Comparison of ENCODE assay signal across 37 mouse cellular contexts in the genomic region with DNA sequence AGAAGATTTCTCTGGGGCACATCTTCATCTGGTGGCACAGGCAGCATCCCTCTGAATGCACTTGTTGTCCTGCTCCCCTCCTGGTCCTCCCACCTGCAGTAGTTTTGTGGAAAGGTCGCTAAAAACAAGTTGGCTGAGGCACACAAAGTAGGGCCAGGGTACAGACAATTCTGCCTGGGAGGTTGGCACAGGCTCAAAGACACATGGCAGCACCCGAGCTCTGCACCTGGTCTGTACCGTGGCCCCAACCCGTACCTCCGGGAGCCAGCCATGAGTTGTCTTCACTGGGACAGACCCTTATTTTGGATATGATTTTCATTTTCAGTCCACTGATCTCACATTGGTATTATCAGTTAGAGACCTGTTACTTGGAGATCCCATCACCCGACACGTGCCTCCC. TPM values are rescaled to one million over a fixed set of nuclear protein-coding genes. Genes with fewer than 3 reads are reported as not detected.
"Had no signal": no experiment of that assay in that cellular context is flagged by ENCODE, and none has a peak within 500 bp of the region (broad histone marks: within the 10 kb centered on the region; RNA-seq: fewer than 3 reads in every experiment).

No protein-coding gene starts in this region.

- H3K4me3 ChIP-seq: left cerebral cortex, adult 2 months; limb, embryonic 10.5 days; limb, embryonic 12.5 days; limb, embryonic 13.5 days; limb, embryonic 15.5 days; liver, embryonic 12.5 days; liver, embryonic 13.5 days; liver, embryonic 15.5 days; lung, embryonic 15.5 days; megakaryocyte, embryonic 14.5 days; midbrain, embryonic 10.5 days; midbrain, embryonic 12.5 days; midbrain, embryonic 13.5 days; midbrain, embryonic 15.5 days; myocyte; neural tube, embryonic 12.5 days had no signal

- H3K36me3 ChIP-seq: limb, embryonic 10.5 days; limb, embryonic 12.5 days; limb, embryonic 13.5 days; limb, embryonic 15.5 days; liver, embryonic 12.5 days; liver, embryonic 13.5 days; liver, embryonic 15.5 days; lung, embryonic 15.5 days; midbrain, embryonic 10.5 days; midbrain, embryonic 12.5 days; midbrain, embryonic 13.5 days; midbrain, embryonic 15.5 days; neural tube, embryonic 12.5 days had no signal

- DNase-seq: left cerebral cortex, postnatal 4 days; liver; liver, embryonic 13.5 days; liver, postnatal 0 days; lung, adult 18-20 months; lung, adult 2 months; lung, embryonic 14.5 days; lung, postnatal 10 days; lung, postnatal 14 days; lung, postnatal 36 days; lung, postnatal 4 days; midbrain, embryonic 14.5 days had no signal

- ATAC-seq: liver, embryonic 12.5 days; liver, postnatal 0 days; lung, postnatal 0 days; midbrain, embryonic 13.5 days; midbrain, embryonic 15.5 days; midbrain, embryonic 16.5 days had no signal

- H3K9ac ChIP-seq: limb, embryonic 12.5 days; limb, embryonic 13.5 days; limb, embryonic 15.5 days; liver, embryonic 12.5 days; liver, embryonic 13.5 days; liver, embryonic 14.5 days; liver, embryonic 15.5 days; liver, postnatal 0 days; lung, embryonic 14.5 days; lung, embryonic 15.5 days; midbrain, embryonic 12.5 days; midbrain, embryonic 13.5 days; midbrain, embryonic 15.5 days; neural tube, embryonic 12.5 days had no signal

- H3K4me1 ChIP-seq: liver, embryonic 13.5 days had no signal

- H3K27ac ChIP-seq: left cerebral cortex, adult 2 months; limb, embryonic 10.5 days; limb, embryonic 12.5 days; limb, embryonic 13.5 days; limb, embryonic 15.5 days; liver, embryonic 12.5 days; liver, embryonic 13.5 days; liver, embryonic 14.5 days; liver, embryonic 15.5 days; lung, embryonic 15.5 days; macrophage; midbrain, embryonic 10.5 days; midbrain, embryonic 12.5 days; midbrain, embryonic 13.5 days; midbrain, embryonic 15.5 days; neural tube, embryonic 12.5 days had no signal

- H3K9me3 ChIP-seq: limb, embryonic 10.5 days; limb, embryonic 13.5 days; limb, embryonic 15.5 days; liver, embryonic 13.5 days; liver, embryonic 15.5 days; lung, embryonic 15.5 days; midbrain, embryonic 10.5 days; midbrain, embryonic 13.5 days; midbrain, embryonic 15.5 days had no signal

- H3K4me2 ChIP-seq: limb, embryonic 12.5 days; limb, embryonic 13.5 days; limb, embryonic 15.5 days; liver, embryonic 11.5 days; liver, embryonic 12.5 days; liver, embryonic 13.5 days; liver, embryonic 15.5 days; lung, embryonic 14.5 days; lung, embryonic 15.5 days; midbrain, embryonic 12.5 days; midbrain, embryonic 13.5 days; midbrain, embryonic 15.5 days; neural tube, embryonic 12.5 days had no signal

RNA-seq across cellular contexts. Expression of gene Jakmip3, which starts 1.5 kb away (rescaled TPM):
- total RNA-seq: liver, adult 2 months; megakaryocyte progenitor cell, adult 5-6 weeks; megakaryocyte-erythroid progenitor cell, adult 5-6 weeks; monocyte, adult 5-6 weeks had no signal
- polyA plus RNA-seq: liver, embryonic 13.5 days; liver, embryonic 15.5 days; liver, embryonic 16.5 days; liver, postnatal 0 days; lung, adult 2 months; lung, embryonic 14.5 days; lung, postnatal 0 days; macrophage had no signal
